Mouse (Mus musculus) cerebellum, adult 9-11 months (tissue): ENCODE results near the gene Cnnm3.

Experiments used
- DNase-seq: peaks from one replicate; pipeline ENCODE4 v3.0.0; 2022

The Cnnm3 gene

GRCm38 (mm10) chr1:36511289-36512021 is at the start of gene Cnnm3:
Cnnm3 (plus strand) TSS chr1:36511867.
- DNase-seq: peak; percentile 99

DNA sequence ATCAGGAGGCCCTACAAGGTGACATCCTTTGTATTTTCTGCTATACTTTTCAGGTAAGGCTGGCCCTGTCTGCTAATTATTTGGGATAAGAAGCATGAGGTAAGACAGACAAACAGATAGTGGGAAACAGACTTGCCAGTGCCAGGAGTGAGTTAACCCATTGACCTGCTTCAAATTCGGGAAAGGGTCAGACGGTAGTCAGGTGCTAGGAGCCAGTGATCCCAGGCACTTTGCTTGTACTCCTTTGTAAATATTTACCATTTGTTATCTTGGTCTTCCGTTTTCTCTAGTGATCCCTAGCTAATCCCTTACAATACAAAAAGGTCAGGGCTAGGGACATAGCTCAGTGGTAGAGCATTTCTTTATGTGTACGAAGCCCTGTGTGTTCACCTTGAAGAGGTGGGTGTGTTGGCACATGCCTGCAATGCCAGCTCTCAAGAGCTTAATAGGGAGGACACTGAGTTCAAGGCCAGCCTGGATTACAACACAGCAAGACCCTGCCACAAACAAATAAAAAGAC is 46.0 kb upstream of the Cnnm3 start:
- DNase-seq: no peak

DNA sequence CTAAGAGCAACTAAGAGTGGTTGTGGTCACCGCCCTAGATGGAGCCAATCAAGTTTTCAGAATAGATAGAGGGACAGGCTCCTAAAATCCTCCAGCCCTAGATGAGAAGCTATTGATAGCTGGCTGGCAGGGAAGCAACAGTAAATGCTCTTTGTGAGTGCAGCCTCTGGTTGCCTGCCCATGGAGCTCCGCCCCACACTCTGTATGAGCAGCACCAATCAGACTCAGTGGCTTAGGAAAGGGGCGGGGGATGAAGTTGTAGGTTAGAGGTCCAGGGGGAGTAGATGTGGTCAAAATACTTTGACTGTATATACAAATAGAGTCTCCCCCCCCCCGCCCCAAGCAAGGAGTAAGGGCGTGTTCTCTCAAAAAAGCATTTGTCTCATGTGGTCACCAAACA is 44.2 kb upstream of the Cnnm3 start:
- no peak for DNase-seq

DNA sequence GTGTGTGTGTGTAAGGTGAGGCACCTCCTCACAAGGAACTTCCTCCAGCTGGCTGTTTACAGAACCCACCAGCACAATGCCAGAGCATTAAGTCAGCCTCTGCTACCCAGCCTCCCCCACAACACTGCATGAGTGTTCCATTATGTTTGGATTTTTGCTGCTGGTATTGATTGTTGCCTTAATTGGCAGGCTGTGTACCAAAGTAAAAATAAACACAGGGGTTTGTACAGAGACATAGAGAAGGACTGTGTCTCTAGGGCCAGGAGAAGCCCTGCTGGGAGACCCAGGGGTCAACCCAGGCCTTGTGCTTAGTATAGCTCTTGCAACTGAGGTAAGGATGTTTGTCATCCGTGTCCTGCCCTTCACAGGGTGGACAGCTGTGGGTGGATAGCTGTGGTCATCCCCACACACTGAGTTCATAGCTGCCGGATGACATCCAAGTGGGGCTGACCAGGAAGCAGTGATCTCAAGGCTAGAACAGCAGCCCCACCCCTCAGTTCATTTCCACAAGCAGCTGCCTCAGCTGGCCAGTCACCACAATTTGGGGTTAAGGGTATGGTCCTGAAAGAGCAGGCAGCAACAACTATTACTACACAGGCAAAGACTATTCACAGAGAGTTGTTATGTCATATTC is 41.7 kb upstream of the Cnnm3 start:
- peak; percentile 50 for DNase-seq

- DNase-seq: peak; percentile 88
Observed at GRCm38 (mm10) chr1:36471181-36472105, 40.2 kb upstream of the Cnnm3 start, which contains the start of gene Cnnm4. Cnnm4 (plus strand) TSS chr1:36471620.

DNA sequence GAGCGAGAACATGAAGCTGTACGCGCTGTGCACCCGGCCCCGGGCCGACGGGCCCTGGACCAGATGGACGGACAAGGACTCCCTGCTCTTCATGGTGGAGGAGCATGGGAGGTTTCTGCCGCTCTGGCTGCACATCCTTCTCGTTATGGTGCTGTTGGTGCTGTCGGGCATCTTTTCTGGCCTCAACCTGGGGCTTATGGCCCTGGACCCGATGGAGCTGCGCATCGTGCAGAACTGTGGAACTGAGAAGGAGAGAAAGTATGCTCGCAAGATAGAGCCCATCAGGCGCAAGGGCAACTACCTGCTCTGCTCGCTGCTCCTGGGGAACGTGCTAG is 39.6 kb upstream of the Cnnm3 start:
- no peak for DNase-seq

DNA sequence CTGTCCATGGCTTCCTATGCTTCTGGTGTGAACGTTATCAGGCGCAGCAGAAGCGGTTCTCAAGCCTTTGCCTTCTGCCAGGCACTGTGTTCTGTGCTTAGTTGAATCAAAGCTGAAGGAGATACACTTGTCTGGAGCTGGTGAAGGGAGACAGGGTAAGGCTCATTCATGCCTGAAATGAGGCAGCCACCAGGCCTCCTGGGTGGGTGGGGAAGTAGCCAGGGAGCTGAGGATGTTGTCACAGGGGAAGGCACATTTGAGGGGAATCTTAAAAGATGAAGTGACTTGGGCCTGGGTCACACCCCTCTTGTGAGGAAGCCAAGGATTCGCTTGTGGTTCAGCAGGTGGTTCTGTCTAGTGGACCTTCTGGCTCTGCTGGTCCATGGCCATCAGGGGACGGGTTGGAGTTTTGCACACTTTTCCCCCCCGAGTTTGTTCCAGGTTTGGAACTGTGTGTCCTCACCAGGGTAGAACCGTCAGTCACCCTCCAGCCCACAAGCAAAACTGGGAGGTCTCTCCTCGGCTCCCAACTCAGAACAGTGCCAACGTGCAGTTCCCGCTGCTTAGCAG is 38.4 kb upstream of the Cnnm3 start:
- peak; percentile 62 for DNase-seq

- peak; percentile 57 for DNase-seq
Observed at GRCm38 (mm10) chr1:36474646-36475045, 37.0 kb upstream of the Cnnm3 start.

GRCm38 (mm10) chr1:36475480-36476110 is 36.1 kb upstream of the Cnnm3 start:
- DNase-seq: no peak

- DNase-seq: peak; percentile 23
Observed at GRCm38 (mm10) chr1:36476426-36476825, 35.2 kb upstream of the Cnnm3 start.

- DNase-seq: peak; percentile 69
Observed at GRCm38 (mm10) chr1:36478343-36478795, 33.3 kb upstream of the Cnnm3 start.

DNA sequence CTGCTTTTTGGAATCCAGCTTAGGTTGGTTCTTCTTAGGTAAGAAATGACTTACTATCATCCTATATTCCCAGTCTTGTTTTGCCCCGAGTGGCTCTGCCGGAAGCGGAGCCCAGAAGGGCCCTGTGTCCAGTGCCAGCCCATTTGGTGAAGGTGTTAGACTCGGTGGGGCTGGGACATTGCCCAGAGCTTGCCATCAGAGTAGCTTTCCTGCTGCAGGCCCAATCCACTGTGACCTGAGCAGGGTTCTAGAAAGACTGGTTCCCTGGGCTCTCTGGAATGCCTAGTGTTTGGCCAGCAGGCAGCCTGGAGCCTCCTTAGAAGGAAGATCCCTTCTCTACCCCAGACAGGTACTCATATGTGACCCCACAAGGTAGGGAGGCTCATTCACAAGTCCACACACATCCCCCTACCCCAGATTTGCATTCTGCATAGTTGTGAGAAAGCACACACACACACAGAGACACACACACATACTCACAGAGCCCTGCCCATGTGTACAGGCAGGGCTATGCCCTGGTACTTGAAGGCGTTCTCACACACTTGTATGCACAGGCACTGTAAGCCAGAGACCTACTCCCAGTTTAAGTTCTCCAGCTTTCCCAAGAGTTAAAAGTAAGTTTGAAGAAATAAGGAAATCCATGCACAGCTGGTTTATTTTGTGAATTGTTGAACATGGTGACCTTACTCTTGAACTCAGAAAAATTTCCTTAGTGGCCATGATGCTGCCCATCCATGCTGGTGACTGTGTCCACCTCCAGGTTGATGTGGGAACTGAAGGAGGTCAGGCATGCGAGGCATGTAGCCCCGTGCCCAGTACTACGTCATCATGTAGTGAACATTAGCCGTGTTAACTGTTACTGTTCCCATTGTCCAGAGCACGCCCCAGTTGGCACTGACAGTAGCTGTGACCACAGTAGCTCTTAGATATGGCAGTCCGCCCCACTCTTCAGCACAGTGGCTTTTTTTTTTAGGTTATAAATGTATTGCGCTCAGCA is 31.5 kb upstream of the Cnnm3 start:
- DNase-seq: peak; percentile 65

- no peak for DNase-seq
Observed at GRCm38 (mm10) chr1:36483825-36484224, 27.8 kb upstream of the Cnnm3 start.

DNA sequence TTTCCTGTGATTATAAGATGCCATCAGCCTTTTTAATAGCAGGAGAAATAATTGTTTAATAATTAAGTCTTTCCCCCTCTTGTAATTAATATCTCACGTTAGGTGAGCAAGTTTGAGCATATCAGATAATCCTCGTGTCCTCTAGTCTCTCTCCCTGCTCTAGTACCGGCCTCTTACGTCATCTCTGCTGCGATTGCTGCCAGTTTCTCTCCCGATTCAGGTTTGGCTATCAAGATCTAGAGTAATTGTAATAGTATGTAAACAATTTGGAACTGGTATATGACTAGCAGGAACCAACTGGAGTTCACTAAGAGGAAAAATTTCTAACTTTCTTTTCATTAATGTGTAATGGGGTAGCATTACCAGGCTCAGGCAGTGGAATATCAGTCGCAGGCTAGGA is 26.6 kb upstream of the Cnnm3 start:
- DNase-seq: no peak

DNA sequence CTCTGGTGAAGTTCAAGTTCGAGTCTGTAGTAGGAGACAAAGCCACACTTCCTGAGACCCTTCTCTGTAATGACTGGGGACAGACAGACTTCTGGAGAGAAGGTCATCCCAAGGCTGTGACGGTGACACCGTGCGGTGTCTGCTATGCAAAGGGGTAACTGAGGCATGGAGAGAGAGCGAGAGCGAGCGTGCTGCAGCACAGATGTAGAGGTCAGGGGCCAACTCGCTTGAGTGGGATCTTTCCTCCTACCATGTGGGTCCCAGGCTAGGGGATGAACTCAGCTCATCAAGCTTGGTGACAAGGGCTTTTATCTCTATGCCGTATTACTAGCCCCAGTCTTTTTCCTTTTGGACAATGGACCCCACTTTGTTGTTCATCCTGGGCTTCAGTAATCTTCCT is 24.6 kb upstream of the Cnnm3 start:
- no peak for DNase-seq

DNA sequence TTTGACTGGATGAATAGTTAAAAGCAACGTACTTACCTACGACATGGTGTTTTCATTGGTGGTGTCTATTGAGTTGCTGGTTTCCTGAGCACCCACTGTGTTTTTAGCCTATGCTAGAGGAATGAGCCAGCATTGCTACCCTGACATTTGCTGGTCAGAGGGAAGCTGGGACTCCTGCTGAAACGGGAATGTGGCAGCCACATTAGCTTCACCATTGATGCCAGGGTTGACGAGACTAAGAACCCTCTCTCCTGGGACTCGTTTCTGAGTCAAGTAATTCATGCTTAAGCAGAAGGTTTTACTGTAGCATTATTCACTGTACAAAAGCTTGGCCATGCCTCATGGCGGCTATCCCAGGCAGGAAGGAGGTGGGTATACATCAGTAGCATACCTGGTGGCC is 22.0 kb upstream of the Cnnm3 start:
- DNase-seq: no peak

- peak; percentile 96 for DNase-seq
Observed at GRCm38 (mm10) chr1:36492416-36493139, 19.1 kb upstream of the Cnnm3 start.

DNA sequence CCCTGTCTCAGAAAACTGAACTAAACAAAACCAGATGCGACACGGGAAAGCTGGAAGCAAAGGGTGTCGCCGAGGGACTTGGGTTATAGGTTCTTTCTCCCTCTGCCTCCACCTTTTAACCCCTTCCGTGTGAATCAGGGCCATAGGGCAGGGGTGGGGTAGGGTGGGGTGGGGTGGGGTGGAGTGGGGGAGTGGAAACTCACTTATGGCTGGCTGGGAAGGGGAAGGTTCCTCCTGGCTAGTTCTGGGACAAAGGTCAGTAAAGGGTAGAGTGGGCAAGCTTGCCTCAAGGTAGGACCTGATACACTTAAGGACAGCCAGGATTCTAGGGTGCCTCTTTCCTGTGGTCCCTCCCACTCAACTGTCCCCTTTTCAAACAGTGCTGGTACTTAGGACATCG is 18.4 kb upstream of the Cnnm3 start:
- DNase-seq: no peak

GRCm38 (mm10) chr1:36496719-36497118 is 14.9 kb upstream of the Cnnm3 start:
- DNase-seq: no peak

DNA sequence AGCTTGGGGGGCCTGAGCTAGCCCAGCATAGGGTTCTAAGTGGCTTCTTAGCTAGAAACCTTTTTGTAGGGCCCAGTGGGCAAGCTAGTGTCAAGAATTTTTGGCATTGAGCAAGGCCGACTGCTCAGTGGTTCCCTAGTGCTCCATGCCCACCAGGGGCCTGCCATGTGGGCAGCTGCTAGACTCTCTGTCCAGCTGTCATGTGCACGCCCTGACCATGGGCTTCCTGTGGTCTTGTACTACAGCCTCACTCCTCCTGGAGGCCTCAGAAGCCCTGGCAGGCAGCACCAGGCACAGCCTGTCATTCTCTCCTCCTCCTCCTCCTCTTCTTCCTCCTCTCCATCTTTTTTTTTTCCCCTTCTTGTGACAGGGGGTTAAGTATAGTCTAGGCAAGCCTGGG is 14.4 kb upstream of the Cnnm3 start:
- no peak for DNase-seq
